Mouse (Mus musculus) megakaryocyte, embryonic 14.5 days (primary cell): Measurements from ENCODE around the gene Hba-a1. TPM values are rescaled to one million over a fixed set of nuclear protein-coding genes. Genes with fewer than 3 reads are reported as not detected.
"Not testable (repeated sequence)": the region's sequence is repeated elsewhere in the genome, so short reads cannot be mapped to it uniquely, and the experiment has no call there.

Experiments used
- H3K27me3 ChIP-seq: replicated peaks from 2 replicates; pipeline ENCODE3; 2012; ENCODE audit warnings: inconsistent platforms
- H3K36me3 ChIP-seq: replicated peaks from 2 replicates; pipeline ENCODE3; 2012; ENCODE audit warnings: low read length, inconsistent platforms, mixed read lengths
- H3K4me1 ChIP-seq: 2 replicates; pipeline ENCODE4 v1.6.1; 2012; ENCODE audit warnings: inconsistent platforms
- H3K4me3 ChIP-seq: replicated peaks from 2 replicates; pipeline ENCODE3; 2012; ENCODE audit warnings: moderate library complexity, mild to moderate bottlenecking, inconsistent platforms
- H3K9me3 ChIP-seq: 2 replicates; pipeline ENCODE4 v1.6.1; 2012; ENCODE audit warnings: inconsistent platforms
- FLI1 ChIP-seq: IDR thresholded peaks from 2 replicates; pipeline ENCODE4 v1.6.1; 2012; ENCODE audit warnings: low read length, inconsistent platforms, mixed read lengths
- GATA1 ChIP-seq: IDR thresholded peaks from 3 replicates; pipeline ENCODE4 v1.6.1; 2012; ENCODE audit warnings: mixed read lengths, low read length, inconsistent platforms, borderline replicate concordance
- polyA plus RNA-seq: library from polyadenylated mRNA; stranded (reverse); fragments of >175 nt; gene quantifications from 2 replicates; pipeline ENCODE4 v1.2.3, GENCODE M21; 2012; ENCODE audit warnings: low replicate concordance; ENCODE audit not compliant: insufficient read depth

Hba-a1 gene
- polyA plus RNA-seq, 1 experiment, result 5,345 TPM

DNA sequence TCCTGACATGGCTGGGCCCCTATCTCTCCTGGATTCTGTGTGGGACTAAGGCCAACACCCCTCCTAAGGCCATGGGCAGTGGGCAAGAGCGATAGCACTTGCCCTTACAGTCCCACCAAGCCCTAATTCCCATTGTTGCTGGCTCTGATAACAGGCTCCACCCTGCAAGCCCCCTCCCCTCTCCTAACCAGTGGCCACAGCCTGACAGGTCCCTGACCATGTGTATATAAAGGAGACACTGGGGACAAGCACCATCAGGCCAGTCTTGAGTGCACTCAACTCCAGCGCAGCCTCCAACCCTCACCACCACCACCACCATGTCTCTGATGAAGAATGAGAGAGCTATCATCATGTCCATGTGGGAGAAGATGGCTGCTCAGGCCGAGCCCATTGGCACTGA is 7.0 kb upstream of the Hba-a1 start, which contains the start of gene Hba-x:
Gene Hba-x (plus strand): TSS at position 54 of the 400 bp plus-strand sequence.
- no peaks in the 10 kb centered on the region for H3K36me3 ChIP-seq
- TF ChIP-seq GATA1 (no peak), FLI1 (no peak)
- H3K4me1 ChIP-seq, result peaks cover 3% of the 10 kb centered on the region; the same call in 1 of the 2 replicates
- 0 out of 2 replicates have a peak, but pooled peaks cover 8% of the 10 kb centered on the region for H3K9me3 ChIP-seq
- peaks cover 79% of the 10 kb centered on the region for H3K27me3 ChIP-seq
- H3K4me3 ChIP-seq, result peak within 1 kb of the TSS; percentile 20

DNA sequence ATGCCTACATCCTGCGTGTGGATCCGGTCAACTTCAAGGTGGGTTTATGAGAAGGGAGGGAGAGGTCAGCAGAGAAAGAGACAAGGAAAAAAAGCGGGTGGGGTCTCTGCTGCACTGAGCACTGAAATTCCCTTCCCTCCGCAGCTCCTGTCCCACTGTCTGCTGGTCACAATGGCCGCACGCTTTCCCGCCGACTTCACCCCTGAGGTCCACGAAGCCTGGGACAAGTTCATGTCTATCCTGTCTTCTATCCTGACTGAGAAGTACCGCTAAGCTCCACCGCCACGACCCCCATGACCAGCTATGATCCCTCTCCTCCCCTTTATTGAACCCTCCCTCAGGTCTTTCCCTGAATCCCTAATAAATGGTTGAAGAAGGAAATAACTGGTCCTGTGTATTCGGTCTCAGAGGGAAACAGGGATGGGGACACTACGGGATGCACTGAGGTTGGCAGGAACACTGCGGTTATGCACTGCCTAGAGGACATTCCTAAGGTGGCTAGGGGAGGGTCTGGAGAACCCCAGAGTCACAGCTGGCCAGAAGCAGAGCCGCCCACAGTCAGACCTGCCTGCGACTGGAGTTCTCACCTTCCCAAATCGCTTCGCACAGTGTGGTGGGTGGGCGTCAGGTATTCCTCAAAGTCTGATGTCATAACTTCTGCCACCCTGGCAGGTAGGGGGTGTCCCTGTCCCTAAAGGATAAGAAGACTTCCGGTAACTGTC is 5.4 kb upstream of the Hba-a1 start:
- Histone ChIP-seq H3K9me3 (0 out of 2 replicates have a peak, but pooled peaks cover 6% of the 10 kb centered on the region), H3K4me1 (no peaks in the 10 kb centered on the region; the same call in 1 of the 2 replicates), H3K4me3 (no peak overlapping the region), H3K27me3 (peaks cover 76% of the 10 kb centered on the region), H3K36me3 (no peaks in the 10 kb centered on the region)
- TF ChIP-seq FLI1 (no peak), GATA1 (no peak)

DNA sequence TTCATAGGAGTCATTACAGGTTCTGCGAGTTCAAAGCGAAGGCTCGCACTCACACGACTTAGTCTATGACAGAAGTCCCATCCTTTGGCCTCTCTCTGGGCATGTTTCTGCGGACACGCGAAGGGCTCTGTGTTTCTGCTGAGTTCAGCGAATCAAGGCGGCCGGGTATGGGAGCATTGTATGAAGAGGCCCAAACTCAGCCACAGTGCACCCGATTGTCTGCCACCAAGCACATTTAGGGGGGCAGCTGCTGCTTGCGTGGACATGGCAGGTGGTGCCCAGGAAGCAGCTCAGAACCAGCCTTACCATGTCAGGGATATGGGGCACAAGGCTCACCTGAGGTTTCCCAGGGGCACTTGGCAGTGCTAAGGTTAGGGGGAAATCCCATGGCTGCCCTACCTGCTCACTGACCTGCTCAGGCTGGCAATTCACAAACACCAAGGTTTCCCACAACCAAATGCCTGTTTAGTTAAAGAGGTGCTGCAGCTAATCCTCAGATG is 4.8 kb upstream of the Hba-a1 start:
- Histone ChIP-seq H3K36me3 (no peaks in the 10 kb centered on the region), H3K4me1 (peaks cover 4% of the 10 kb centered on the region), H3K4me3 (no peak overlapping the region), H3K9me3 (0 out of 2 replicates have a peak, but pooled peaks cover 6% of the 10 kb centered on the region), H3K27me3 (peaks cover 78% of the 10 kb centered on the region)
- TF ChIP-seq GATA1 (no peak), FLI1 (no peak)

DNA sequence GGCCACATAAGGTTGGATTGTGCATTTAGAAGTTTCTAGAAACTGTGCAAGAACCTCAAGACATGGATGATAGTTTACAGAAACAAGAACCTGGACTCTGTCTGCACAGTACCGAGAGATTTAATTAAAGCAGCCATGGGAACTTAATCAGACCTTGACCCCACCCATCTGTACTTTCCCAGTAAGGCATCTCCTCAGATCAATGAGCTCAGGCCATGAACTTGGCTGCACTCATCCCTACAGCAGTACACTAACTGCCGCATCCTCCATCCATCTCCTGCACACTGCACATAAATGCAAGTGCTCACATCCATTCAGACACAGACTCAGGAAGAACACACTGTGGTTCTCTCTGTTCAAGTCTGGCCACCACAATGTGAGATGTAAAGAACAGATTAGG is 2.7 kb upstream of the Hba-a1 start:
- Histone ChIP-seq H3K4me3 (no peak overlapping the region), H3K36me3 (no peaks in the 10 kb centered on the region), H3K9me3 (0 out of 2 replicates have a peak, but pooled peaks cover 6% of the 10 kb centered on the region), H3K4me1 (peaks cover 4% of the 10 kb centered on the region), H3K27me3 (peaks cover 67% of the 10 kb centered on the region)
- no peak for TF ChIP-seq FLI1
- TF ChIP-seq GATA1, result no peak

DNA sequence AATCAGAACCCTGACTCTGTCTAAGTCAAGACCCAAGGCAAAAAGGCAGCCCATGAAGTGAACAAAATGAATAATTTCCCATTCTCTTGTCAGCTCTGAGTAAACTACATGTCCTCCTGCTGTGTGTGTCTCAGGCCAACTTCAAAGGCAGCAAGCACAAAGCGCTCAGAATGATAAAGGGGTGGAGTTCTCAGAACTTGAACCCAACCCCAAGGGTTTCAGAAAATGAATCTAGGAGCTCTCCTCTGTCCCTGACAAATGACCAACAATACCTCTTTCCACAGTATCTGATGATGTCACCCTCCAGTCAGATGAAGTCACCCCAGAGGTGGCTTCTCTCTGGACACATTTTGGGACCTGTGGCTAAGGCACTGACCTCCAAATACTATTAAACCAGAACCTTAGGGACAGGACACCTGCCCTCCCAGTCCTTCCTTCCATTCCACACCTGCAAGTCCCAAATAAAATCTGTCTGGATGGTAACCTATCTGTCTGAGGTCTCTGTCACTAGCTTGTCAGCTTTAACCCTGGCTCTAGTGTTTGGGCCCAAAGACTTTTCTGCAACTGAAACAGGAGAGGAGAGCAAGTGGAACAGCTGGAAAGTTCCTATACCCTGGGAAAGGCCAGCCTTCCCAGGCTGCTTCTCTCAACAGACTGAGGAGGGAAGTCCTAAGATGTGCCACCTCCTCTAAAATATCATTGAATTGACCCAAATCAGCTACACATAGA is 1.7 kb upstream of the Hba-a1 start:
- 0 out of 2 replicates have a peak, but pooled peaks cover 1% of the 10 kb centered on the region for H3K9me3 ChIP-seq
- H3K27me3 ChIP-seq, result peaks cover 57% of the 10 kb centered on the region
- no peaks in the 10 kb centered on the region for H3K36me3 ChIP-seq
- H3K4me3 ChIP-seq, result no peak overlapping the region
- TF ChIP-seq GATA1 (no peak), FLI1 (no peak)
- peaks cover 4% of the 10 kb centered on the region for H3K4me1 ChIP-seq

DNA sequence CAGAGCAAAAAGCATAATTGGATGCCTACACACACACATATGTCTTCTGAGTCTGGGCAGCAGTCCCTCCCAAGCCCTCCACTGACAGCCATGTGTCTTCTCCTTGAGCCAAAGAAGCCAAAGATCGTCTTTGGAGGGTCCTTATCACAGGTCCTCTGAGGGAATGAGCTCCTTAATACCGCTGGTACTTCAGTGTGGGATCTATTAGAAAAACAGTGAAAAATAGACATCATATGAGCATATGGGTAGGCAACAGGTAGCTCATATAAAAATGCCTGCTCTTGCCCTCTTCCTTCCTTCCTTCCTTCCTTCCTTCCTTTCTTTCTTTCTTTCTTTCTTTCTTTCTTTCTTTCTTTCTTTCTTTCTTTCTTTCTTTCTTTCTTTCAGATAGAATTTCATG is 1.3 kb downstream of the Hba-a1 start:
- H3K9me3 ChIP-seq, H3K36me3 ChIP-seq: not testable (repeated sequence)
- peaks cover 19% of the 10 kb centered on the region for H3K4me1 ChIP-seq
- H3K4me3 ChIP-seq, result peak overlapping the region; percentile 33
- H3K27me3 ChIP-seq, result peaks cover 43% of the 10 kb centered on the region

DNA sequence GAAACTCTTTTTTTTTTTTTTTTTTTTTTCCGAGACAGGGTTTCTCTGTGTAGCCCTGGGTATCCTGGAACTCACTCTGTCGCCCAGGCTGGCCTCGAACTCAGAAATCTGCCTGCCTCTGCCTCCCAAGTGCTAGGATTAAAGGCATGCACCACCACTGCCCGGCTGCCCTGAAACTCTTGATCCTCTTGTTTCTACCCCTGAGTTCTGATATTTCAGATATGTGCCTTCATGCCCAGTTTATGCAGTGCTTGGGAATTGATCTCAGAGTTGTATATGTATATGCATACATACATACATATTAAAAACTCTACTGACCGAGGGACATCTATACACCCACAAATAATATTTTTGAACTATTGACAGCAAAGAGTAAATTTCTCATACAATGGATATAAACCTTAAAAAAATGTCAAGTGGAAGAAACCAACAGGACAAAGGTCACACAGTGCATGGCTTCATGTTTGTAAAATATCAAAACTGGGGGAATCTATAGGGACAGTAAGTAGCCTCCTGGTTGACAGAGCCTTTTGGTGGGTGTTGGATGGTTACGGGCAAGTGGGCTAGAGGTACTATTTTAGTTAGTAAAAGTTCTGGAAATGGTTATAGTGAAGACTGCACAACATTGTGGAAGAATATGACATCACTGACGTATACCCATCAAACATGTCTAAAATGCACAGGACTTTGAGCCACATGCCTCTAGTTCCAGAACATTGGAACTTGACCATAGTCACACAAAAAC is 1.9 kb downstream of the Hba-a1 start:
- H3K4me3 ChIP-seq, result no peak overlapping the region
- H3K27me3 ChIP-seq, result peaks cover 43% of the 10 kb centered on the region
- H3K9me3 ChIP-seq, result no peaks in the 10 kb centered on the region
- no peaks in the 10 kb centered on the region for H3K36me3 ChIP-seq
- TF ChIP-seq FLI1 (no peak), GATA1 (no peak)
- peaks cover 19% of the 10 kb centered on the region for H3K4me1 ChIP-seq

DNA sequence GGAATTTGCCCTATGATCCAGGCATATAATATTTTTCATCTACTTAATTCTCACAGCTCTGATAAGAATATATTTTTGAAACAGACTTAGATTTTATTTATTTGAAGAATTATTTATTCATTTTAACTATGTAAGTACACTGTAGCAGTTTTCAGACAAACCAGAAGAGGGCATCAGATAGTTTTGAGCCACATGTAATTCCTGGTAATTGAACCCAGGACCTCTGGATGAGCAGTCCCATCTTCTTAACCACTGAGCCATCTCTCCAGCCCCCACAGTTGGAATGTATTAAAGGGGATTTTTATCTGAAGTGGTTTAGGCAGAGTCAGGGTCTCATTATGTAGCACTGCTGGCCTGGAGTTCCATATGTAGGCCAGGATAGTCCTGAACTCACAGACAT is 2.6 kb downstream of the Hba-a1 start:
- not testable (repeated sequence) for H3K4me3 ChIP-seq, H3K36me3 ChIP-seq, H3K9me3 ChIP-seq
- Histone ChIP-seq H3K27me3 (peaks cover 38% of the 10 kb centered on the region), H3K4me1 (peaks cover 19% of the 10 kb centered on the region)

DNA sequence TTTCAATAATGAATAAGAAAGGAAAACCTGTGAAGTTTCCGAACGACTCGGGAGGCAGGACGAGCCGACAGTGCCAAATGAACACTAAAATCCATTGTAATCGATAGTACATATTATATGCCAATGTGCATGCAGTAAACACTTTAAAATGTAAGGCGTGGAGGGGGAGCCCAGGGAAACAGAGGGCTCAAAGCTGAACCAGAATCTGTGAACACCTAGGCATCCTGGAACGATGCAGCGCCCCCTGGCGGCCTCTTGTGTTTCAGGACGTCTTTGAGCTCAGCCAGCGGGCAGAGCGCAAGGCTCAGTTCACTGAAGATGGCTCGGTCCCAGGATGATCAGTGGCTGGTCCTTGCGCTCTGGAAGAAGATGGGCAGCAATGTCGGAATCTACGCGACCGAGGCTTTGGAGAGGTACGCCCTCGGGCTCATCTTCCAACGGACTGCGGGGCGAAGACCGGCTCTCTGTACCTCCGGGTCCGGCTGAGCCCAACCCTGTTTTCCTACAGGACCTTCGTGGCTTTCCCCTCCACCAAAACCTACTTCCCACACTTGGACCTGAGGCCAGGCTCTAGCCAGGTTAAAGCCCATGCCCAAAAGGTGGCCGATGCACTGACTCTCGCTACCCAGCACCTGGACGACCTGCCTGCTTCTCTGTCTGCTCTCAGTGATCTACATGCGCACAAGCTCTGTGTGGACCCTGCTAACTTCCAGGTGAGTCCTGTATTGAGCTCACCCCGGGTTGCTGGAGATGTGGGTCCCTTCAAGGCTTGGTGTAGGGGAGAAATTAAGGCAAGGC is 3.6 kb downstream of the Hba-a1 start, which contains the start of gene Hbq1b:
Gene Hbq1b (plus strand): TSS at position 271 of the 798 bp plus-strand sequence.
- H3K4me3 ChIP-seq, result peak within 1 kb of the TSS; percentile 87
- H3K4me1 ChIP-seq, result peaks cover 19% of the 10 kb centered on the region
- not testable (repeated sequence) for H3K9me3 ChIP-seq, H3K36me3 ChIP-seq
- H3K27me3 ChIP-seq, result peaks cover 33% of the 10 kb centered on the region
